Mouse (Mus musculus) yolk sac, embryonic 10.5 days (tissue): ENCODE measurements around the gene Slc27a2.
"Not testable (repeated sequence)": the region's sequence is repeated elsewhere in the genome, so short reads cannot be mapped to it uniquely, and the experiment has no call there.

Source experiments
- DNase-seq: peaks from one replicate; pipeline ENCODE4 v3.0.0-alpha.2; 2017; ENCODE audit warnings: low spot score

Gene Slc27a2

GRCm38 (mm10) chr2:126552357-126553290 lies at the start of gene Slc27a2:
TSS of gene Slc27a2 (plus strand) at chr2:126552407.
- peak; percentile 55 for DNase-seq

GRCm38 (mm10) chr2:126505156-126505555 lies 47.1 kb upstream of the Slc27a2 start:
- DNase-seq = no peak

GRCm38 (mm10) chr2:126507477-126507876 lies 44.7 kb upstream of the Slc27a2 start:
- DNase-seq = no peak

- no peak for DNase-seq
These were observed 44.0 kb upstream of the Slc27a2 start for GRCm38 (mm10) chr2:126508228-126508627.

- DNase-seq = no peak
These were observed 37.0 kb upstream of the Slc27a2 start for GRCm38 (mm10) chr2:126515069-126515826.

GRCm38 (mm10) chr2:126519872-126520581 lies 32.2 kb upstream of the Slc27a2 start:
- no peak for DNase-seq

- no peak for DNase-seq
These were observed 31.4 kb upstream of the Slc27a2 start for GRCm38 (mm10) chr2:126520828-126521227.

GRCm38 (mm10) chr2:126521471-126521870 lies 30.7 kb upstream of the Slc27a2 start:
- no peak for DNase-seq

- DNase-seq = no peak
These were observed 30.2 kb upstream of the Slc27a2 start for GRCm38 (mm10) chr2:126522056-126522455.

GRCm38 (mm10) chr2:126523101-126523745 lies 29.0 kb upstream of the Slc27a2 start:
- not testable (repeated sequence) for DNase-seq

- DNase-seq = no peak
These were observed 27.9 kb upstream of the Slc27a2 start for GRCm38 (mm10) chr2:126524271-126524670.

GRCm38 (mm10) chr2:126527461-126527860 lies 24.7 kb upstream of the Slc27a2 start:
- no peak for DNase-seq

GRCm38 (mm10) chr2:126530581-126530980 lies 21.6 kb upstream of the Slc27a2 start:
- no peak for DNase-seq

- no peak for DNase-seq
These were observed 14.6 kb upstream of the Slc27a2 start for GRCm38 (mm10) chr2:126537654-126538053.

- DNase-seq = no peak
These were observed 11.7 kb upstream of the Slc27a2 start for GRCm38 (mm10) chr2:126540390-126540925.

GRCm38 (mm10) chr2:126542211-126542610 lies 10.0 kb upstream of the Slc27a2 start:
- DNase-seq = no peak

- DNase-seq = peak; percentile 36
These were observed 6.9 kb upstream of the Slc27a2 start for GRCm38 (mm10) chr2:126545297-126545696.

GRCm38 (mm10) chr2:126546392-126546791 lies 5.8 kb upstream of the Slc27a2 start:
- no peak for DNase-seq

- DNase-seq = no peak
These were observed 2.5 kb upstream of the Slc27a2 start for GRCm38 (mm10) chr2:126549681-126550080.

GRCm38 (mm10) chr2:126551244-126551890 lies 840 bp upstream of the Slc27a2 start:
- no peak for DNase-seq

- no peak for DNase-seq
These were observed 311 bp upstream of the Slc27a2 start for GRCm38 (mm10) chr2:126551896-126552295.
